In the genomic region with DNA sequence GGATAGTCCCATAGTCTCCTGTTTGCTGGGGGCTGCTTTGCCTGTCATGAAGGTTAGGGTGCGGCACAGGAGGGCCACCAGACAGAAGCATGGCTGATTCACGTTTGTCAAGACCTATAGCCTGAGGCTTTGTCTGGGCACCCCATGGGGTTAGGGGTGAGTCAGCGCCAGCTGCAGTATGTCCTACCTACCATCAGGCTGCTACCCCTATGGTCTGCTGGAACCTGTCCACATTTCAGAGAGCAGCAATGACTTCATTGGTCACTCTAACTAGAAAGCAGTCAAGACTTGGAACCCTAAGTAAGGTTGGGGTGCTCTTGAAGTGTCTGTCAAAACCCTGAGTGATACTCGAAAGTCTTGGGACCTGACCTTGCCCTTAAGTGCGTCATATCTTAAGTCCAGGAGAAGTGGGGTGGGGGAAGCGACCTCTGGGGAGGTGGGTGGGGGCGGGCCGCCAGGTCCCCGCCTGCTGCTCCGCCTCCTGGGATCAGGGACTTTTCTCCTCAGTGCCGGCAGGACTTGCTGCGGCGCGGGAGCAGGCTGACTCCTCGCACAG, we compare ENCODE assay signal across 10 mouse cellular contexts. TPM values are rescaled to one million over a fixed set of nuclear protein-coding genes. Genes with fewer than 3 reads are reported as not detected.
DNase-seq lines count a peak whose midpoint lies in the region; ATAC-seq lines count a peak whose summit lies in the region.
"Had no signal": no experiment of that assay in that cellular context is flagged by ENCODE, and none has a peak within 500 bp of the region (broad histone marks: within the 10 kb centered on the region; RNA-seq: fewer than 3 reads in every experiment).

Gene Col7a1 (plus strand): TSS at position 506 of the 556 bp plus-strand sequence.

- ATAC-seq in forebrain, embryonic 13.5 days, result no peak
- no peak for ATAC-seq in lung, embryonic 16.5 days (ENCODE audit: low read depth)
- ATAC-seq: forebrain, embryonic 15.5 days had no signal

- peak within 1 kb of the TSS; percentile 41 for H3K4me3 ChIP-seq in forebrain, embryonic 10.5 days
- no peak within 1 kb of the TSS for H3K4me3 ChIP-seq in forebrain, embryonic 13.5 days
- H3K4me3 ChIP-seq in embryonic facial prominence, embryonic 10.5 days, result peak within 1 kb of the TSS; percentile 43
- peak within 1 kb of the TSS; percentile 21; the same call in 1 of the 2 replicates for H3K4me3 ChIP-seq in lung, embryonic 16.5 days (ENCODE audit: low read length)
- H3K4me3 ChIP-seq: forebrain, embryonic 15.5 days had no signal

- DNase-seq in forebrain, embryonic 10.5 days (ENCODE audit: extremely low spot score, low spot score), result no peak
- DNase-seq in kidney, postnatal 10 days, result peak; percentile 27
- no peak for DNase-seq in kidney, adult 9 months
- no peak for DNase-seq in embryonic facial prominence, embryonic 10.5 days (ENCODE audit: low spot score)
- no peak for DNase-seq in thymus, adult 18-20 months
- DNase-seq in left cerebral cortex, postnatal 36 days (ENCODE audit: low spot score in 2 of 2), result no peak
- DNase-seq: layer of hippocampus, postnatal 36 days had no signal

- no peaks in the 10 kb centered on the region for H3K9me3 ChIP-seq in forebrain, embryonic 10.5 days
- H3K9me3 ChIP-seq in forebrain, embryonic 13.5 days (replicated peaks), result no peaks in the 10 kb centered on the region
- no peaks in the 10 kb centered on the region for H3K9me3 ChIP-seq in embryonic facial prominence, embryonic 10.5 days
- H3K9me3 ChIP-seq in lung, embryonic 16.5 days (ENCODE audit: control insufficient read depth, low read length), result no peaks in the 10 kb centered on the region
- H3K9me3 ChIP-seq: forebrain, embryonic 15.5 days had no signal

- peaks cover 33% of the 10 kb centered on the region for H3K36me3 ChIP-seq in forebrain, embryonic 10.5 days (replicated peaks)
- peaks cover 31% of the 10 kb centered on the region for H3K36me3 ChIP-seq in forebrain, embryonic 13.5 days (ENCODE audit: poor library complexity, severe bottlenecking)
- peaks cover 34% of the 10 kb centered on the region for H3K36me3 ChIP-seq in embryonic facial prominence, embryonic 10.5 days (replicated peaks)
- H3K36me3 ChIP-seq in lung, embryonic 16.5 days (ENCODE audit: control insufficient read depth, insufficient read depth, low read length), result peaks cover 16% of the 10 kb centered on the region

- 10% methylated on average over 15 of the region's 15 CpGs for WGBS in forebrain, embryonic 10.5 days
- WGBS in forebrain, embryonic 13.5 days, result 11% methylated on average over 15 of the region's 15 CpGs
- WGBS in embryonic facial prominence, embryonic 10.5 days, result 9% methylated on average over 15 of the region's 15 CpGs
- 10% methylated on average over 15 of the region's 15 CpGs for WGBS in lung, embryonic 16.5 days

- H3K27ac ChIP-seq in forebrain, embryonic 10.5 days, result peak within 1 kb of the TSS; percentile 32; the same call in 1 of the 2 replicates
- H3K27ac ChIP-seq in forebrain, embryonic 13.5 days, result no peak within 1 kb of the TSS
- no peak within 1 kb of the TSS; the same call in 1 of the 2 replicates for H3K27ac ChIP-seq in embryonic facial prominence, embryonic 10.5 days (replicated peaks)
- H3K27ac ChIP-seq in lung, embryonic 16.5 days (ENCODE audit: low read length), result no peak within 1 kb of the TSS
- H3K27ac ChIP-seq: forebrain, embryonic 15.5 days had no signal

- no peak within 1 kb of the TSS for H3K9ac ChIP-seq in forebrain, embryonic 13.5 days
- H3K9ac ChIP-seq in lung, embryonic 16.5 days (ENCODE audit: low read length), result peak within 1 kb of the TSS; percentile 41; the same call in 1 of the 2 replicates
- H3K9ac ChIP-seq: forebrain, embryonic 15.5 days had no signal

- peaks cover 44% of the 10 kb centered on the region for H3K4me1 ChIP-seq in forebrain, embryonic 10.5 days
- H3K4me1 ChIP-seq in forebrain, embryonic 13.5 days, result peaks cover 6% of the 10 kb centered on the region; the same call in 1 of the 2 replicates
- peaks cover 55% of the 10 kb centered on the region for H3K4me1 ChIP-seq in embryonic facial prominence, embryonic 10.5 days
- peaks cover 5% of the 10 kb centered on the region; the same call in 1 of the 2 replicates for H3K4me1 ChIP-seq in lung, embryonic 16.5 days (replicated peaks; ENCODE audit: control insufficient read depth, insufficient read depth, low read length)
- H3K4me1 ChIP-seq: forebrain, embryonic 15.5 days had no signal

- intact Hi-C loops in left cerebral cortex, postnatal 36 days (cut with DNase I), result no loop called here

- H3K4me2 ChIP-seq in forebrain, embryonic 13.5 days, result no peak within 1 kb of the TSS
- H3K4me2 ChIP-seq in lung, embryonic 16.5 days (ENCODE audit: low read depth, low read length), result peak within 1 kb of the TSS; percentile 48
- H3K4me2 ChIP-seq: forebrain, embryonic 15.5 days had no signal

- H3K27me3 ChIP-seq in forebrain, embryonic 10.5 days (ENCODE audit: poor library complexity, severe bottlenecking), result peaks cover 29% of the 10 kb centered on the region
- H3K27me3 ChIP-seq in forebrain, embryonic 13.5 days, result peaks cover 33% of the 10 kb centered on the region
- H3K27me3 ChIP-seq in embryonic facial prominence, embryonic 10.5 days (replicated peaks; ENCODE audit: low read depth, poor library complexity, severe bottlenecking), result peaks cover 33% of the 10 kb centered on the region
- no peaks in the 10 kb centered on the region for H3K27me3 ChIP-seq in lung, embryonic 16.5 days (ENCODE audit: control insufficient read depth, insufficient read depth, low read depth, low read length)

RNA-seq across cellular contexts. Expression of gene Col7a1, which starts in this region (rescaled TPM):
- 1.5 and 2.3 TPM in 2 replicates for polyA plus RNA-seq in forebrain, embryonic 10.5 days (2016; fragmentation: Nextera tagmentation; extraction: Ambion mirVana)
- polyA plus RNA-seq in forebrain, embryonic 13.5 days (2015; fragmentation: Nextera tagmentation; extraction: Ambion mirVana), result 1.2 and 1.6 TPM in 2 replicates
- 1.1 and 2.0 TPM in 2 replicates for polyA plus RNA-seq in embryonic facial prominence, embryonic 10.5 days (2016; fragmentation: Nextera tagmentation; extraction: Ambion mirVana)
- polyA plus RNA-seq in lung, embryonic 16.5 days (2015; fragmentation: Nextera tagmentation; extraction: Ambion mirVana), result 1.3 and 1.5 TPM in 2 replicates
- 1 to 10 TPM; 1.4 to 5.5 TPM for total RNA-seq in left cerebral cortex, postnatal 36 days (2021)
